Mouse (Mus musculus) NIH3T3 (cell line): ENCODE data around the gene Car3.

Source experiments
- DNase-seq: peaks from one replicate; pipeline ENCODE4 v3.0.0-alpha.2; 2012; ENCODE audit warnings: low read depth

Gene Car3

GRCm38 (mm10) chr3:14876325-14876918, 13.1 kb downstream of the Car3 start:
- DNase-seq: no peak

- no peak for DNase-seq
Measured at GRCm38 (mm10) chr3:14877251-14877909, 14.1 kb downstream of the Car3 start.

GRCm38 (mm10) chr3:14878749-14879223, 15.5 kb downstream of the Car3 start:
- DNase-seq: no peak

GRCm38 (mm10) chr3:14879293-14879692, 16.0 kb downstream of the Car3 start:
- no peak for DNase-seq

- DNase-seq: no peak
Measured at GRCm38 (mm10) chr3:14880277-14880676, 17.0 kb downstream of the Car3 start.

GRCm38 (mm10) chr3:14882005-14882404, 18.7 kb downstream of the Car3 start:
- no peak for DNase-seq

GRCm38 (mm10) chr3:14882756-14883155, 19.4 kb downstream of the Car3 start:
- DNase-seq: no peak

- no peak for DNase-seq
Measured at GRCm38 (mm10) chr3:14884826-14885225, 21.5 kb downstream of the Car3 start.

- no peak for DNase-seq
Measured at GRCm38 (mm10) chr3:14886102-14887098, 23.1 kb downstream of the Car3 start, which contains the start of gene Car2. Gene Car2 (plus strand): TSS chr3:14886273.

GRCm38 (mm10) chr3:14887134-14887666, 23.9 kb downstream of the Car3 start:
- DNase-seq: no peak

GRCm38 (mm10) chr3:14887686-14888295, 24.5 kb downstream of the Car3 start:
- no peak for DNase-seq

GRCm38 (mm10) chr3:14888549-14888948, 25.2 kb downstream of the Car3 start:
- DNase-seq: no peak

GRCm38 (mm10) chr3:14889085-14889484, 25.8 kb downstream of the Car3 start:
- DNase-seq: no peak

- no peak for DNase-seq
Measured at GRCm38 (mm10) chr3:14889716-14890409, 26.6 kb downstream of the Car3 start.

- DNase-seq: no peak
Measured at GRCm38 (mm10) chr3:14892991-14893390, 29.7 kb downstream of the Car3 start.

- no peak for DNase-seq
Measured at GRCm38 (mm10) chr3:14893700-14894099, 30.4 kb downstream of the Car3 start.

- DNase-seq: no peak
Measured at GRCm38 (mm10) chr3:14895333-14895732, 32.0 kb downstream of the Car3 start.

GRCm38 (mm10) chr3:14897770-14898169, 34.5 kb downstream of the Car3 start:
- DNase-seq: no peak

- DNase-seq: no peak
Measured at GRCm38 (mm10) chr3:14903380-14903779, 40.1 kb downstream of the Car3 start.

GRCm38 (mm10) chr3:14904165-14904564, 40.9 kb downstream of the Car3 start:
- DNase-seq: no peak

- DNase-seq: no peak
Measured at GRCm38 (mm10) chr3:14907271-14907670, 44.0 kb downstream of the Car3 start.
